Mouse (Mus musculus) lung, postnatal 36 days (tissue): ENCODE measurements around the gene Yod1.

Source experiments
- DNase-seq: peaks from one replicate; pipeline ENCODE4 v3.0.0; 2022; ENCODE audit warnings: mixed read lengths

Yod1 gene

DNA sequence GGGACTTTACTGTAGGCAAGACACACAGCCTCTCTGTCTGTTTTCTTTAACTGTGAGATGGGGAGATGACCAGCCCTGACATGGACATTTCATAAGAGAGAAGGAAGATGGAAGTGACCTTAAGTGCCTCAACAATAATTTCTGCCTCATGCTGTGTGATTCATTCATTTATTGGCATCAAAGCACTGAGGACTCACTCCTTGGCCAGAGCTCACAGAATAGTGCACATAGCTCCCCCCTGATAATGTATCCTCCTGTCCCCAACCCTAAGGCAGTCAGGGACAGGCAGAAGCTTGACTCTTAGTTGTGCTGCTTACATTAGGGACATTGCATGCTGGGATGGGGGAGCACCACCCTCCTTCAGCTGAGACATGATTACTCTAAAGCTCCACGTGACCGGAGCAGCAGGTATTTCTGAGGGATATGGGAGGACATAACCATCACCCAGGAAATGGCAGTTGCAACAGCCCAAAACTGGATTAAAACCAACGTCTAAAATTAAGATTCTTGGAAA, 53.9 kb downstream of the Yod1 start:
- DNase-seq: no peak
